Mouse (Mus musculus) testis, adult 2 months (tissue): ENCODE data around the gene Pls1.

Source experiments
- CTCF ChIP-seq: fragments of 200-500 bp; IDR thresholded peaks from 2 replicates; pipeline ENCODE4 v1.5.1; 2012; ENCODE audit warnings: low read depth, mild to moderate bottlenecking, inconsistent platforms, low read length, moderate library complexity; ENCODE audit not compliant: control insufficient read depth, insufficient read depth, insufficient replicate concordance
- POLR2A ChIP-seq: fragments of 200-500 bp; IDR thresholded peaks from 2 replicates; pipeline ENCODE4 v1.6.1; 2012; ENCODE audit warnings: low read depth, mild to moderate bottlenecking, inconsistent platforms, low read length, moderate library complexity; ENCODE audit not compliant: control insufficient read depth

DNA sequence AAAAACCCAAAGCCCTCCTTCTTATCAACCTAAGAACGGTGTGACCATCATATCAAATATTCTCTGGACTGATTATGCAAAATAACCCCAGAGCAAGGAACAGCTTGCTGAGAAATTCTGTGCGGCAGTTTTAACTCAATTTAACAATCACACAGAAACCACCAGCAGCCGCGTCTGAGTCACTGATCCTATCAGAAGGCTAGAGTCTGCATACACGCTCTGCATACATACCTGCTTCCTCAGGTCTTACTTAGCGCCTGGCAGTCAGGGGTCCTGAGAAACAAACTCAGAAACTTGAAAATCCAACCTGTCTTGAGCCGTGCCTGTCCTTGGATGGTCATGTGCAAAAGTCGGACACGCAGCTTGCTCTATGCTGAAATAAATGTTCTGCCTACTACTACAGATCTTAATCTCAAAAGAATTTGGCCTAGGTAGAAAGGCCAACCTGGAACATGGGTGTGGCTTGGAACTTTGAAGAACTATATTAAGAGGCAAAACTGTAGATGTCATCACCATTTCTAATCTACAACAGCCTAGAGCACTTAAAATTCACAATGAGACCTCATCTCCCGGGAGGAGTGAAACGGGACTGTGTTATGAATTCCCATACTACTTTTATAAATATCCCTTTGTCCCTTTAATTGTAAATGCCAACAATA is 30.0 kb downstream of the Pls1 start:
- no peak for TF ChIP-seq POLR2A
- TF ChIP-seq CTCF, result no peak
